Mouse (Mus musculus): ENCODE measurements around the gene Lhfpl2. TPM values are rescaled to one million over a fixed set of nuclear protein-coding genes. Genes with fewer than 3 reads are reported as not detected.
A peak's percentile ranks its signal among the peaks of the same experiment; 100 is the strongest.

The Lhfpl2 gene
- polyA plus RNA-seq, 1 experiment from 2014 or later = 18.5 TPM

GRCm38 (mm10) chr13:94098369-94099084, 40.9 kb downstream of the Lhfpl2 start:
- Histone ChIP-seq H3K4me2 (no peak overlapping the region), H3K36me3 (ENCODE audit: control insufficient read depth, insufficient read depth, low read length) (no peaks in the 10 kb centered on the region), H3K27me3 (ENCODE audit: control insufficient read depth, insufficient read depth, low read length) (no peaks in the 10 kb centered on the region), H3K27ac (ENCODE audit: low read depth, low read length) (no peak overlapping the region), H3K9ac (ENCODE audit: low read depth, low read length) (no peak overlapping the region), H3K4me1 (ENCODE audit: control insufficient read depth, insufficient read depth, low read length) (peaks cover 26% of the 10 kb centered on the region), H3K4me3 (ENCODE audit: low read depth, low read length) (no peak overlapping the region), H3K9me3 (replicated peaks; ENCODE audit: control insufficient read depth, low read length) (no peaks in the 10 kb centered on the region)
- 63% methylated on average over 16 of the region's 16 CpGs for WGBS (ENCODE audit: insufficient replicate concordance)
- no peak for ATAC-seq (replicated peaks; ENCODE audit: insufficient number of reproducible peaks, low FRiP score, low TSS enrichment)

- Histone ChIP-seq H3K27ac (ENCODE audit: low read depth, low read length) (no peak overlapping the region), H3K4me3 (ENCODE audit: low read depth, low read length) (no peak overlapping the region), H3K4me1 (ENCODE audit: control insufficient read depth, insufficient read depth, low read length) (peaks cover 25% of the 10 kb centered on the region), H3K9ac (ENCODE audit: low read depth, low read length) (no peak overlapping the region), H3K4me2 (no peak overlapping the region), H3K27me3 (ENCODE audit: control insufficient read depth, insufficient read depth, low read length) (no peaks in the 10 kb centered on the region), H3K36me3 (ENCODE audit: control insufficient read depth, insufficient read depth, low read length) (no peaks in the 10 kb centered on the region), H3K9me3 (replicated peaks; ENCODE audit: control insufficient read depth, low read length) (no peaks in the 10 kb centered on the region)
- WGBS (ENCODE audit: insufficient replicate concordance) = 74% methylated on average over 10 of the region's 10 CpGs
- ATAC-seq (replicated peaks; ENCODE audit: insufficient number of reproducible peaks, low FRiP score, low TSS enrichment) = no peak
Observed at GRCm38 (mm10) chr13:94099087-94099486, 41.5 kb downstream of the Lhfpl2 start.

GRCm38 (mm10) chr13:94100361-94100760, 42.8 kb downstream of the Lhfpl2 start:
- 90% methylated on average over 3 of the region's 3 CpGs for WGBS (ENCODE audit: insufficient replicate concordance)
- no peak overlapping the region for H3K9ac ChIP-seq (ENCODE audit: low read depth, low read length)
- no peak for ATAC-seq (replicated peaks; ENCODE audit: insufficient number of reproducible peaks, low FRiP score, low TSS enrichment)
- H3K4me3 ChIP-seq (ENCODE audit: low read depth, low read length) = no peak overlapping the region
- H3K9me3 ChIP-seq (replicated peaks; ENCODE audit: control insufficient read depth, low read length) = no peaks in the 10 kb centered on the region
- H3K4me2 ChIP-seq = no peak overlapping the region
- peaks cover 32% of the 10 kb centered on the region for H3K4me1 ChIP-seq (ENCODE audit: control insufficient read depth, insufficient read depth, low read length)
- H3K36me3 ChIP-seq (ENCODE audit: control insufficient read depth, insufficient read depth, low read length) = no peaks in the 10 kb centered on the region
- H3K27me3 ChIP-seq (ENCODE audit: control insufficient read depth, insufficient read depth, low read length) = no peaks in the 10 kb centered on the region
- no peak overlapping the region for H3K27ac ChIP-seq (ENCODE audit: low read depth, low read length)

GRCm38 (mm10) chr13:94101020-94101571, 43.5 kb downstream of the Lhfpl2 start:
- Histone ChIP-seq H3K4me3 (ENCODE audit: low read depth, low read length) (no peak overlapping the region), H3K4me2 (peak overlapping the region; percentile 9; the same call in 1 of the 2 replicates), H3K36me3 (ENCODE audit: control insufficient read depth, insufficient read depth, low read length) (no peaks in the 10 kb centered on the region), H3K9ac (ENCODE audit: low read depth, low read length) (no peak overlapping the region), H3K4me1 (ENCODE audit: control insufficient read depth, insufficient read depth, low read length) (peaks cover 37% of the 10 kb centered on the region), H3K27ac (ENCODE audit: low read depth, low read length) (no peak overlapping the region), H3K9me3 (replicated peaks; ENCODE audit: control insufficient read depth, low read length) (no peaks in the 10 kb centered on the region), H3K27me3 (ENCODE audit: control insufficient read depth, insufficient read depth, low read length) (no peaks in the 10 kb centered on the region)
- 47% methylated on average over 10 of the region's 10 CpGs for WGBS (ENCODE audit: insufficient replicate concordance)
- ATAC-seq (replicated peaks; ENCODE audit: insufficient number of reproducible peaks, low FRiP score, low TSS enrichment) = no peak

- H3K4me1 ChIP-seq (ENCODE audit: control insufficient read depth, insufficient read depth, low read length) = peaks cover 24% of the 10 kb centered on the region
- H3K36me3 ChIP-seq (ENCODE audit: control insufficient read depth, insufficient read depth, low read length) = no peaks in the 10 kb centered on the region
- H3K27ac ChIP-seq (ENCODE audit: low read depth, low read length) = no peak overlapping the region
- H3K9ac ChIP-seq (ENCODE audit: low read depth, low read length) = no peak overlapping the region
- H3K4me3 ChIP-seq (ENCODE audit: low read depth, low read length) = no peak overlapping the region
- WGBS (ENCODE audit: insufficient replicate concordance) = 64% methylated on average over 8 of the region's 8 CpGs
- H3K9me3 ChIP-seq (replicated peaks; ENCODE audit: control insufficient read depth, low read length) = no peaks in the 10 kb centered on the region
- H3K4me2 ChIP-seq = no peak overlapping the region
- no peaks in the 10 kb centered on the region for H3K27me3 ChIP-seq (ENCODE audit: control insufficient read depth, insufficient read depth, low read length)
- no peak for ATAC-seq (replicated peaks; ENCODE audit: insufficient number of reproducible peaks, low FRiP score, low TSS enrichment)
Observed at GRCm38 (mm10) chr13:94104866-94105475, 47.4 kb downstream of the Lhfpl2 start.

GRCm38 (mm10) chr13:94106431-94106830, 48.8 kb downstream of the Lhfpl2 start:
- ATAC-seq (replicated peaks; ENCODE audit: insufficient number of reproducible peaks, low FRiP score, low TSS enrichment) = no peak
- H3K4me1 ChIP-seq (ENCODE audit: control insufficient read depth, insufficient read depth, low read length) = peaks cover 18% of the 10 kb centered on the region
- H3K27me3 ChIP-seq (ENCODE audit: control insufficient read depth, insufficient read depth, low read length) = no peaks in the 10 kb centered on the region
- H3K4me3 ChIP-seq (ENCODE audit: low read depth, low read length) = no peak overlapping the region
- no peak overlapping the region for H3K4me2 ChIP-seq
- no peak overlapping the region for H3K27ac ChIP-seq (ENCODE audit: low read depth, low read length)
- WGBS (ENCODE audit: insufficient replicate concordance) = 88% methylated on average over 8 of the region's 8 CpGs
- H3K9me3 ChIP-seq (replicated peaks; ENCODE audit: control insufficient read depth, low read length) = no peaks in the 10 kb centered on the region
- H3K9ac ChIP-seq (ENCODE audit: low read depth, low read length) = no peak overlapping the region
- H3K36me3 ChIP-seq (ENCODE audit: control insufficient read depth, insufficient read depth, low read length) = no peaks in the 10 kb centered on the region

- no peak for ATAC-seq (replicated peaks; ENCODE audit: insufficient number of reproducible peaks, low FRiP score, low TSS enrichment)
- Histone ChIP-seq H3K36me3 (ENCODE audit: control insufficient read depth, insufficient read depth, low read length) (no peaks in the 10 kb centered on the region), H3K4me2 (no peak overlapping the region), H3K9me3 (replicated peaks; ENCODE audit: control insufficient read depth, low read length) (no peaks in the 10 kb centered on the region), H3K4me3 (ENCODE audit: low read depth, low read length) (no peak overlapping the region), H3K4me1 (ENCODE audit: control insufficient read depth, insufficient read depth, low read length) (peaks cover 18% of the 10 kb centered on the region), H3K27ac (ENCODE audit: low read depth, low read length) (no peak overlapping the region), H3K9ac (ENCODE audit: low read depth, low read length) (no peak overlapping the region), H3K27me3 (ENCODE audit: control insufficient read depth, insufficient read depth, low read length) (no peaks in the 10 kb centered on the region)
- WGBS (ENCODE audit: insufficient replicate concordance) = 95% methylated on average over 7 of the region's 7 CpGs
Observed at GRCm38 (mm10) chr13:94106983-94107382, 49.4 kb downstream of the Lhfpl2 start.

GRCm38 (mm10) chr13:94110556-94110955, 53.0 kb downstream of the Lhfpl2 start:
- no peak for ATAC-seq (replicated peaks; ENCODE audit: insufficient number of reproducible peaks, low FRiP score, low TSS enrichment)
- Histone ChIP-seq H3K4me1 (ENCODE audit: control insufficient read depth, insufficient read depth, low read length) (peaks cover 8% of the 10 kb centered on the region), H3K36me3 (ENCODE audit: control insufficient read depth, insufficient read depth, low read length) (no peaks in the 10 kb centered on the region), H3K27me3 (ENCODE audit: control insufficient read depth, insufficient read depth, low read length) (no peaks in the 10 kb centered on the region), H3K4me2 (no peak overlapping the region), H3K4me3 (ENCODE audit: low read depth, low read length) (no peak overlapping the region), H3K9me3 (replicated peaks; ENCODE audit: control insufficient read depth, low read length) (no peaks in the 10 kb centered on the region), H3K27ac (ENCODE audit: low read depth, low read length) (no peak overlapping the region), H3K9ac (ENCODE audit: low read depth, low read length) (no peak overlapping the region)
- WGBS (ENCODE audit: insufficient replicate concordance) = 81% methylated on average over 8 of the region's 8 CpGs
